Mouse (Mus musculus) lung, embryonic 15.5 days (tissue): ENCODE results near the gene Tarbp1. TPM values are rescaled to one million over a fixed set of nuclear protein-coding genes. Genes with fewer than 3 reads are reported as not detected.

Experiments
- ATAC-seq: fragments of 200-750 bp; cut with Nextera tagmentation; 2 replicates; pipeline ENCODE4 v1.8.0; 2017; ENCODE audit warnings: moderate number of reproducible peaks, borderline replicate concordance; ENCODE audit not compliant: low FRiP score, low TSS enrichment; ENCODE audit errors: extremely low read depth
- H3K27ac ChIP-seq: fragments of 300-500 bp; sonication (generic); 2 replicates; pipeline ENCODE4 v1.5.1; 2015; ENCODE audit warnings: moderate library complexity, mild to moderate bottlenecking, inconsistent platforms
- H3K27me3 ChIP-seq: fragments of 300-500 bp; sonication (generic); 2 replicates; pipeline ENCODE4 v1.6.1; 2015; ENCODE audit warnings: inconsistent platforms
- H3K36me3 ChIP-seq: fragments of 300-500 bp; sonication (generic); 2 replicates; pipeline ENCODE4 v1.6.1; 2015; ENCODE audit warnings: inconsistent platforms
- H3K4me1 ChIP-seq: fragments of 300-500 bp; sonication (generic); 2 replicates; pipeline ENCODE4 v1.6.1; 2015; ENCODE audit warnings: inconsistent platforms
- H3K4me2 ChIP-seq: fragments of 300-500 bp; sonication (generic); 2 replicates; pipeline ENCODE4 v1.6.1; 2015; ENCODE audit warnings: inconsistent platforms, mild to moderate bottlenecking, moderate library complexity
- H3K4me3 ChIP-seq: fragments of 300-500 bp; sonication (generic); 2 replicates; pipeline ENCODE4 v1.5.1; 2015; ENCODE audit warnings: mild to moderate bottlenecking, inconsistent platforms
- H3K9ac ChIP-seq: fragments of 300-500 bp; sonication (generic); 2 replicates; pipeline ENCODE4 v1.6.1; 2015; ENCODE audit warnings: inconsistent platforms
- H3K9me3 ChIP-seq: fragments of 300-500 bp; sonication (generic); 2 replicates; pipeline ENCODE4 v1.6.1; 2016; ENCODE audit warnings: inconsistent platforms
- WGBS: fragments of 180-500 bp; shearing (Covaris S2); methylation state at CpG from one replicate; pipeline ENCODE4 v1.1.7; 2015; 5-methylcytosine and 5-hydroxymethylcytosine counted together
- polyA plus RNA-seq: library from polyadenylated mRNA; unstranded; fragments of >200 nt; fragmentation: Nextera tagmentation; extraction: Ambion mirVana; gene quantifications from 2 replicates; pipeline ENCODE4 v1.2.1, GENCODE M21; 2015

Tarbp1 gene
- polyA plus RNA-seq, 1 experiment from 2014 or later, result 3.0 TPM

GRCm38 (mm10) chr8:126391541-126391940 is 83.3 kb downstream of the Tarbp1 start:
- Histone ChIP-seq H3K4me1 (no peaks in the 10 kb centered on the region), H3K9me3 (no peaks in the 10 kb centered on the region), H3K9ac (no peak overlapping the region), H3K4me2 (no peak overlapping the region), H3K36me3 (no peaks in the 10 kb centered on the region), H3K27me3 (no peaks in the 10 kb centered on the region), H3K4me3 (no peak overlapping the region), H3K27ac (no peak overlapping the region)
- no peak for ATAC-seq
- 50% methylated on average over 2 of the region's 2 CpGs for WGBS

GRCm38 (mm10) chr8:126387566-126387965 is 87.3 kb downstream of the Tarbp1 start:
- ATAC-seq, result no peak
- Histone ChIP-seq H3K4me3 (no peak overlapping the region), H3K9me3 (no peaks in the 10 kb centered on the region), H3K9ac (no peak overlapping the region), H3K4me2 (no peak overlapping the region), H3K27ac (no peak overlapping the region), H3K36me3 (no peaks in the 10 kb centered on the region), H3K4me1 (no peaks in the 10 kb centered on the region), H3K27me3 (no peaks in the 10 kb centered on the region)
- 69% methylated on average over 4 of the region's 4 CpGs for WGBS

DNA sequence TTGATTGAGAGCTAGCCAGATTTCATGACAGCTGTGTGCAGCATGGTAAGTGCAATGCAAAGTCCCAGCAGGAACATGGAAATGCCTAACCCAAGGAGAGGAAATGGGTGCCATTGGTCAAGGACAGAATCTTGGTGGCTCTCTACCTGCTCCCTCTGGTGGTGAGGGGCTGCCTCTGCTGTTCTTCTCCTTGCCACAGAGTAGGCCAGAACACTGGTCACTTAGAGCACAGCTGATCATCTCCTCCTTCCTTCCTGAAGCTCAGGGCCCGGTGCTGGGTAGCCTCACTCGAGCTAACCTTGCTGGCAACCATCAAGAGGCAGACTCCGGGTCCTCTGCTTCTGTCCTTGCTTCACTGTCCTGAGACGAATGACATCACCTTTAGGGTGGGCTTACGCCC is 92.1 kb downstream of the Tarbp1 start:
- no peaks in the 10 kb centered on the region for H3K36me3 ChIP-seq
- no peak overlapping the region for H3K27ac ChIP-seq
- H3K9me3 ChIP-seq, result no peaks in the 10 kb centered on the region
- WGBS, result 55% methylated on average over 5 of the region's 5 CpGs
- no peaks in the 10 kb centered on the region for H3K4me1 ChIP-seq
- H3K4me2 ChIP-seq, result no peak overlapping the region
- no peak overlapping the region for H3K9ac ChIP-seq
- no peak overlapping the region for H3K4me3 ChIP-seq
- no peaks in the 10 kb centered on the region for H3K27me3 ChIP-seq
- ATAC-seq, result no peak

DNA sequence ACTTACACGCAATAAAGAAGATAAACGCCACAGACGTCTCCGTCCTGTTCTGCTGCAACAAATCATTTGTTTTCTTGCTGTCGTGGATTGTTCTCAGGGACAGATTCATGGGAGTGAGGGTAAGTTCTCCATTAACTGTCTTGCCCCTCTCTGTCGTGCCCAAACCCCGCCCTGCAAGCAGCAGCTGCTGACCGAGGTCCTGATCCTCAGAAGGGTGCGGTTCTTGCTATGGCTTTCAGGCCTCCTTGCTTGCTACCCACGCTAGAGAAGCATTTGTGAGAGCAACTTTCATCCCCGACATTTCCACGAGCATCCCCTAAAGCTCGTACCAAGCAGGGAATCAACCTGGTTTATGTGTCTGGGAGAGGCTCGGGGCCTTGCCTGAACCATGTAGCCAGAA is 92.6 kb downstream of the Tarbp1 start:
- H3K36me3 ChIP-seq, result no peaks in the 10 kb centered on the region
- H3K9ac ChIP-seq, result no peak overlapping the region
- H3K9me3 ChIP-seq, result no peaks in the 10 kb centered on the region
- H3K27me3 ChIP-seq, result no peaks in the 10 kb centered on the region
- 35% methylated on average over 14 of the region's 14 CpGs for WGBS
- no peak overlapping the region for H3K4me3 ChIP-seq
- ATAC-seq, result no peak
- H3K27ac ChIP-seq, result no peak overlapping the region
- no peaks in the 10 kb centered on the region for H3K4me1 ChIP-seq
- no peak overlapping the region for H3K4me2 ChIP-seq

GRCm38 (mm10) chr8:126381299-126381698 is 93.6 kb downstream of the Tarbp1 start:
- no peak for ATAC-seq
- Histone ChIP-seq H3K4me1 (no peaks in the 10 kb centered on the region), H3K9ac (no peak overlapping the region), H3K4me3 (no peak overlapping the region), H3K9me3 (no peaks in the 10 kb centered on the region), H3K4me2 (no peak overlapping the region), H3K27ac (no peak overlapping the region), H3K27me3 (no peaks in the 10 kb centered on the region), H3K36me3 (no peaks in the 10 kb centered on the region)
- WGBS, result 66% methylated on average over 7 of the region's 7 CpGs

- Histone ChIP-seq H3K4me1 (no peaks in the 10 kb centered on the region), H3K9me3 (no peaks in the 10 kb centered on the region), H3K27me3 (no peaks in the 10 kb centered on the region), H3K36me3 (no peaks in the 10 kb centered on the region), H3K9ac (no peak overlapping the region), H3K4me3 (no peak overlapping the region), H3K4me2 (no peak overlapping the region), H3K27ac (no peak overlapping the region)
- 20% methylated on average over 2 of the region's 2 CpGs for WGBS
- ATAC-seq, result no peak
Measured at GRCm38 (mm10) chr8:126380141-126380540, 94.7 kb downstream of the Tarbp1 start.

DNA sequence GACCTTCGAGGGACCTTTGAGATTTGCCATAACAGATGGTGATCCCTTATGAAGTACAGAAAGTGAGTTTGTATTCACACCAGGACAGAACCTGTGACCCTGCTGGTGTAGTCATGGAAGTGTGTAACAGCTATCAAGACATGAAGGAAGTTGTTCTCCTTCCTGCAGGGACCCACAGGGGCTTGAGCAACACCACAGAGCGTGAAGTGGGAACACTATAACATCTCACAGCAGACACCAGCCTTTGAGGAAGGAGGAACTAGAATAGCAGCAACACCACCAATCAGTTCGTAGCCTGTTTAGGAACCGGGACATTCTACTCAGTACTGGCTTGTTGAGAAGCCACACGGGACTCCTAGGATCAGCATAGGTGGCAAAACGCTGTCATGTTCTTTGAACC is 95.3 kb downstream of the Tarbp1 start:
- no peak for ATAC-seq
- Histone ChIP-seq H3K4me3 (no peak overlapping the region), H3K9ac (no peak overlapping the region), H3K9me3 (no peaks in the 10 kb centered on the region), H3K27ac (no peak overlapping the region), H3K4me1 (no peaks in the 10 kb centered on the region), H3K27me3 (no peaks in the 10 kb centered on the region), H3K36me3 (no peaks in the 10 kb centered on the region), H3K4me2 (no peak overlapping the region)
- 80% methylated on average over 6 of the region's 6 CpGs for WGBS

Other genes with a start within 250 kb of the Tarbp1 start
- gene Slc35f3, start 176.5 kb downstream of the Tarbp1 start, polyA plus RNA-seq, result 0.62 and 0.71 TPM in 2 replicates
- 53.2 and 53.4 TPM in 2 replicates for gene Coa6, start 52.5 kb downstream of the Tarbp1 start, polyA plus RNA-seq
- 12.6 TPM in 2 replicates for gene Irf2bp2, start 118.9 kb upstream of the Tarbp1 start, polyA plus RNA-seq